Mouse (Mus musculus) heart, embryonic 10.5 days (tissue): ENCODE measurements around the gene Ccdc134. TPM values are rescaled to one million over a fixed set of nuclear protein-coding genes. Genes with fewer than 3 reads are reported as not detected.

ENCODE experiments used
- DNase-seq: peaks from one replicate; pipeline ENCODE4 v3.0.0-alpha.2; 2017; ENCODE audit warnings: low spot score
- H3K27ac ChIP-seq: fragments of 300-500 bp; sonication (generic); 2 replicates; pipeline ENCODE4 v1.5.1; 2016; ENCODE audit warnings: mild to moderate bottlenecking
- H3K27me3 ChIP-seq: fragments of 300-500 bp; sonication (generic); 2 replicates; pipeline ENCODE4 v1.6.1; 2016; ENCODE audit warnings: mild to moderate bottlenecking; ENCODE audit not compliant: poor library complexity, insufficient read depth, severe bottlenecking
- H3K36me3 ChIP-seq: fragments of 300-500 bp; sonication (generic); 2 replicates; pipeline ENCODE4 v1.6.1; 2016; ENCODE audit warnings: mild to moderate bottlenecking, moderate library complexity
- H3K4me1 ChIP-seq: fragments of 300-500 bp; sonication (generic); 2 replicates; pipeline ENCODE4 v1.6.1; 2016; ENCODE audit warnings: mild to moderate bottlenecking
- H3K4me3 ChIP-seq: fragments of 300-500 bp; sonication (generic); 2 replicates; pipeline ENCODE4 v1.5.1; 2016; ENCODE audit warnings: mild to moderate bottlenecking, moderate library complexity
- H3K9me3 ChIP-seq: fragments of 300-500 bp; sonication (generic); 2 replicates; pipeline ENCODE4 v1.6.1; 2016; ENCODE audit warnings: mild to moderate bottlenecking, moderate library complexity
- WGBS: fragments of 180-500 bp; shearing (Covaris S2); methylation state at CpG from one replicate; pipeline ENCODE4 v1.1.7; 2016; 5-methylcytosine and 5-hydroxymethylcytosine counted together
- polyA plus RNA-seq: library from polyadenylated mRNA; unstranded; fragments of >200 nt; fragmentation: Nextera tagmentation; extraction: Ambion mirVana; gene quantifications from 2 replicates; pipeline ENCODE4 v1.2.1, GENCODE M21; 2016

The Ccdc134 gene
- polyA plus RNA-seq, 1 experiment from 2014 or later, result 19.4 TPM

- peaks cover 34% of the 10 kb centered on the region for H3K4me1 ChIP-seq
- H3K4me3 ChIP-seq, result no peak overlapping the region
- H3K9me3 ChIP-seq, result no peaks in the 10 kb centered on the region
- 64% methylated on average over 4 of the region's 4 CpGs for WGBS
- H3K27ac ChIP-seq, result no peak overlapping the region
- peaks cover 9% of the 10 kb centered on the region; the same call in 1 of the 2 replicates for H3K36me3 ChIP-seq
- no peaks in the 10 kb centered on the region for H3K27me3 ChIP-seq
- no peak for DNase-seq
These were observed 10.8 kb downstream of the Ccdc134 start for GRCm38 (mm10) chr15:82138565-82138964.

- H3K9me3 ChIP-seq, result no peaks in the 10 kb centered on the region
- no peak for DNase-seq
- 0 out of 2 replicates have a peak, but pooled peaks cover 7% of the 10 kb centered on the region for H3K36me3 ChIP-seq
- H3K4me1 ChIP-seq, result peaks cover 38% of the 10 kb centered on the region
- no peak overlapping the region for H3K27ac ChIP-seq
- 86% methylated on average over 8 of the region's 8 CpGs for WGBS
- no peaks in the 10 kb centered on the region for H3K27me3 ChIP-seq
- H3K4me3 ChIP-seq, result no peak overlapping the region
These were observed 11.5 kb downstream of the Ccdc134 start for GRCm38 (mm10) chr15:82139196-82139595.

GRCm38 (mm10) chr15:82140355-82140754 is 12.6 kb downstream of the Ccdc134 start:
- 50% methylated on average over 3 of the region's 3 CpGs for WGBS
- Histone ChIP-seq H3K27me3 (no peaks in the 10 kb centered on the region), H3K9me3 (no peaks in the 10 kb centered on the region), H3K4me1 (peaks cover 43% of the 10 kb centered on the region), H3K27ac (peak overlapping the region; percentile 79), H3K36me3 (0 out of 2 replicates have a peak, but pooled peaks cover 7% of the 10 kb centered on the region), H3K4me3 (no peak overlapping the region)
- no peak for DNase-seq

- no peak for DNase-seq
- Histone ChIP-seq H3K27ac (peak overlapping the region; percentile 97), H3K4me1 (peaks cover 71% of the 10 kb centered on the region), H3K9me3 (no peaks in the 10 kb centered on the region), H3K4me3 (no peak overlapping the region), H3K36me3 (0 out of 2 replicates have a peak, but pooled peaks cover 7% of the 10 kb centered on the region), H3K27me3 (no peaks in the 10 kb centered on the region)
- 83% methylated on average over 5 of the region's 5 CpGs for WGBS
These were observed 16.4 kb downstream of the Ccdc134 start for GRCm38 (mm10) chr15:82144157-82144556.

GRCm38 (mm10) chr15:82145408-82145807 is 17.7 kb downstream of the Ccdc134 start:
- WGBS, result 23% methylated on average over 2 of the region's 2 CpGs
- no peak overlapping the region for H3K4me3 ChIP-seq
- DNase-seq, result no peak
- H3K36me3 ChIP-seq, result peaks cover 7% of the 10 kb centered on the region; the same call in 1 of the 2 replicates
- peaks cover 68% of the 10 kb centered on the region for H3K4me1 ChIP-seq
- H3K27ac ChIP-seq, result peak overlapping the region; percentile 97
- no peaks in the 10 kb centered on the region for H3K27me3 ChIP-seq
- H3K9me3 ChIP-seq, result no peaks in the 10 kb centered on the region

GRCm38 (mm10) chr15:82145851-82146769 is 18.4 kb downstream of the Ccdc134 start:
- no peak for DNase-seq
- Histone ChIP-seq H3K27ac (peak overlapping the region; percentile 97), H3K36me3 (peaks cover 7% of the 10 kb centered on the region), H3K4me1 (peaks cover 64% of the 10 kb centered on the region), H3K4me3 (peak overlapping the region; percentile 94), H3K27me3 (no peaks in the 10 kb centered on the region), H3K9me3 (no peaks in the 10 kb centered on the region)
- WGBS, result 19% methylated on average over 11 of the region's 11 CpGs

GRCm38 (mm10) chr15:82146770-82147610 is 19.3 kb downstream of the Ccdc134 start, which contains the start of gene Srebf2:
Srebf2 (plus strand) TSS chr15:82147181.
- Histone ChIP-seq H3K36me3 (peaks cover 4% of the 10 kb centered on the region), H3K27ac (peak within 1 kb of the TSS; percentile 97), H3K4me3 (peak within 1 kb of the TSS; percentile 94), H3K4me1 (peaks cover 57% of the 10 kb centered on the region), H3K9me3 (no peaks in the 10 kb centered on the region), H3K27me3 (no peaks in the 10 kb centered on the region)
- DNase-seq, result peak; percentile 100
- WGBS, result under 1% methylated on average over 76 of the region's 79 CpGs

GRCm38 (mm10) chr15:82147611-82148111 is 19.9 kb downstream of the Ccdc134 start:
- under 1% methylated on average over 47 of the region's 50 CpGs for WGBS
- no peaks in the 10 kb centered on the region for H3K9me3 ChIP-seq
- H3K4me3 ChIP-seq, result peak overlapping the region; percentile 94
- H3K36me3 ChIP-seq, result peaks cover 4% of the 10 kb centered on the region
- peak; percentile 84 for DNase-seq
- H3K4me1 ChIP-seq, result peaks cover 62% of the 10 kb centered on the region
- peak overlapping the region; percentile 97 for H3K27ac ChIP-seq
- no peaks in the 10 kb centered on the region for H3K27me3 ChIP-seq

- H3K4me1 ChIP-seq, result peaks cover 64% of the 10 kb centered on the region
- no peaks in the 10 kb centered on the region for H3K27me3 ChIP-seq
- H3K27ac ChIP-seq, result peak overlapping the region; percentile 97
- H3K36me3 ChIP-seq, result peaks cover 5% of the 10 kb centered on the region
- 29% methylated on average over 9 of the region's 9 CpGs for WGBS
- H3K9me3 ChIP-seq, result no peaks in the 10 kb centered on the region
- H3K4me3 ChIP-seq, result peak overlapping the region; percentile 94
- DNase-seq, result no peak
These were observed 20.8 kb downstream of the Ccdc134 start for GRCm38 (mm10) chr15:82148510-82148911.

- no peaks in the 10 kb centered on the region for H3K27me3 ChIP-seq
- H3K4me3 ChIP-seq, result no peak overlapping the region
- no peak overlapping the region for H3K27ac ChIP-seq
- peaks cover 7% of the 10 kb centered on the region for H3K36me3 ChIP-seq
- H3K9me3 ChIP-seq, result no peaks in the 10 kb centered on the region
- H3K4me1 ChIP-seq, result peaks cover 61% of the 10 kb centered on the region
- DNase-seq, result no peak
These were observed 22.3 kb downstream of the Ccdc134 start for GRCm38 (mm10) chr15:82150042-82150441.

GRCm38 (mm10) chr15:82151176-82151575 is 23.5 kb downstream of the Ccdc134 start:
- WGBS, result 90% methylated on average over 4 of the region's 4 CpGs
- H3K36me3 ChIP-seq, result peaks cover 7% of the 10 kb centered on the region

GRCm38 (mm10) chr15:82152022-82152421 is 24.3 kb downstream of the Ccdc134 start:
- H3K4me3 ChIP-seq, result no peak overlapping the region
- H3K27ac ChIP-seq, result no peak overlapping the region
- no peaks in the 10 kb centered on the region for H3K27me3 ChIP-seq
- no peaks in the 10 kb centered on the region for H3K9me3 ChIP-seq
- DNase-seq, result no peak
- WGBS, result 86% methylated on average over 12 of the region's 12 CpGs
- H3K4me1 ChIP-seq, result peaks cover 47% of the 10 kb centered on the region
- peaks cover 7% of the 10 kb centered on the region for H3K36me3 ChIP-seq

More at GRCm38 (mm10) chr15:82151176-82151575, 23.5 kb downstream of the Ccdc134 start:
- DNase-seq, result no peak
- peaks cover 53% of the 10 kb centered on the region for H3K4me1 ChIP-seq
- H3K27ac ChIP-seq, result no peak overlapping the region
- H3K4me3 ChIP-seq, result no peak overlapping the region
- H3K27me3 ChIP-seq, result no peaks in the 10 kb centered on the region
- H3K9me3 ChIP-seq, result no peaks in the 10 kb centered on the region
